Mouse (Mus musculus): Measurements from ENCODE around the gene Ankrd28.

DNA sequence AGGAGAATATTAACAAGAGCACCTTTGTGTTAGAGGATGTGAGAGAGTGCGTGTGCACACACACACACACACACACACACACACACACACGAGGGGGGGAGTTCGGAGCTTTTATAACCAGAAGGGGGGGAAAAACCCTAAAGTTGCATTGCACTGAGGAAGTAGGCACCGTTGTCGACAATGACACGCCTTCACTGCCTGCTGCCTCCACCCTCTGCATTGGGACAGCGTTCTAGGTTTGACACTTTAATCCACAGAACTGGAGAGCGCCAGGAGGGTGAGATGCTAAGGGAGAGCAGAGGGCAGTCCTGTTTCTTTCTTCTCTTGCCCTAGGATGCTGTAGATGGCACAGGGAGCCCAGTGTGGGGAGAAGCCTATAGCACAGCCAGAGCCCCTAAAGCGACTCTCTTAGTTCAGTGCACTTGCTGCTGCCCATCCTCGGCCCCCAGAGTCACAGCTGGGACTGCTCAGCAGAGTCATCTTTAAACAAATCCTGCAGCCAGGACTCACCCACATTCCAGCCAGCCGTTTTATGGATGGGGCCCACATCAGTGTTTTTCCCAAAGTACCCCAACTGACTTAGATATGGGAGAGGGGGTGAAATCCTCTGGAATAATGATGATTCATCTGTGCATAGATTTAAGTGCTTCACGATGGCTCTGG is 165.4 kb downstream of the Ankrd28 start:
- TF ChIP-seq POLR2A (IDR thresholded peaks at IDR 0.05; ENCODE audit: borderline replicate concordance, extremely low read depth, insufficient read depth, insufficient read length, poor library complexity, severe bottlenecking) (no peak), CTCF (IDR thresholded peaks at IDR 0.05; ENCODE audit: borderline replicate concordance, extremely low read depth, insufficient read depth, insufficient read length) (no peak)

Measured in brain, embryonic 14.5 days (tissue).